Mouse (Mus musculus) stomach, postnatal 0 days (tissue): ENCODE measurements around the gene Mmp9.

Experiments used
- CTCF ChIP-seq: IDR thresholded peaks from 2 replicates; pipeline ENCODE4 v1.5.1; 2016; ENCODE audit warnings: antibody characterized with exemption, low read depth, mild to moderate bottlenecking, moderate library complexity
- EP300 ChIP-seq: optimal IDR thresholded peaks from 2 replicates; pipeline ENCODE3; 2016; ENCODE audit warnings: antibody characterized with exemption

- TF ChIP-seq CTCF, result no peak
- no peak for TF ChIP-seq EP300
Measured at GRCm38 (mm10) chr2:164899034-164899433, 41.5 kb upstream of the Mmp9 start.
